Mouse (Mus musculus): ENCODE results near the gene Elp6. TPM values are rescaled to one million over a fixed set of nuclear protein-coding genes. Genes with fewer than 3 reads are reported as not detected.

Elp6 gene
- total RNA-seq (2023): 2.4 and 3.2 TPM in 2 replicates

DNA sequence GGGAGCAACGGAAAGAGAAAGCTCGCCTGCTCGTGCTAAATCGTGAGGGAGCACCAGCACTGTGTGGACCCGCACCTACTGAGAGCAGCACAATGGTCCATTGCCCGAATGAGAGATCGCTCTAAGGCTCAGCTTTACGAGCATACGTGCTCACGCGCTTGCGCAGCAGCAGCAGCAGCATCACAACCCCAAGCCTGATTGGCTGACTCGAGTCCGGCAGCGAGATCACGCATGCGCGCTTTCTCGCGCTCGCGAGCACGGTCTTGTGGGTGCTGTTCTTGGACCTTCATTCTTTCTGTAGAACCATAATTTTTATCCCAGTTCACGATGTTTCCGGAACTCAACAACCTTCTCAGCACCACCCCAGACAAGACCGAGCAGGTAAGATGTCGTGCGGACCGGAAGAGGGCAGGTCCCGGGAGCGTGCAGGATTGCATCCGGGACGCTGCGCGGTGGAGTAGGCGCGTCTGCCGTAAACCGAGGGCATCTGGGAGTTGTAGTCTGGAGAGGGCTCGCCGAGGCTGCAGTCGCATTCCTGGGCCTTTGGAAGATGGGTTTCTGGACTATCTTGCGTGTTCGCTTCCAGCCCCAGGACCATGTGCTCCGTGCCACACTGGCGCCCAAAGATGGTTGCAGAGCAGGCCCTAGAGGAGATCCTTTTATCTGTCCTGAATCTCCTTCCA is at the start of gene Elp6:
Gene Elp6 (plus strand): TSS at position 205 of the 683 bp plus-strand sequence.

DNA sequence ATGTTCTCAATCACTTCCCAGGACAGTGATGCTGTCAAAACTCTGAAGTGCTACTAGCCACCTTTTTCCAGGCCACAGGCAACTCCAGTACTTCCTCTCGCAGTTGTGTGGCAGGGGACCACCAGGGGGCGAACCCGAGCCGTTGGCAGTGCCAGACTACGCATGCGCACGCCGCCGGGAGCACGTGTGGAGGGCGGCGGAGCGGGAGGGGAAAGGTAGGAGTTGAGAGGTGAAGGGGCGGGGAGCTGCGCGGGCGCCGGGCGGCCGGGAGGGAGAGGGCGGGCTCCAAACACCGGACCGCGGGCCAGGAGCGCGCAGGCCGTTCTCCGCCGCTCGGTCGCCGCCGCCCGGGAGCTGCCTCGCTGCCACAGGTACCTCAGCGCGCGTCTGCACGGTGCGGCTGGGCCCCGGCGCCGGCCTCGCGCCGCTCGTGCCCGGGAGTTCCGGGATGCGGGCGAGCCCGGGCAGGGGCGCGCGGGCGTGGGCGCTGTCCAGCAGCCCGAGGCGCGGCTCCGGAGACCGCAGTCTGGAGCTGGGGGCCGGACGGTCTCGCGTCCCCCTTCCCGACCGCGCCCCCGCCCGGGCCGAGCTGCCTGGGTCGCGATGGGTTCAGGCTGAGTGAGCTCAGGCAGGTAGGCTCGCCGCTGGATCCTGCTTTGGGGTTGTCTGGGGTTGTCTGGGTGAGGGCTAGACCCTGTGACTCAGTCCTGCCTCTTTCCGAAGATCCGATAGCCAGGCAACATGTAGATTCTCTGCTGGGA is 28.3 kb downstream of the Elp6 start, which contains the start of gene Scap:
Gene Scap (plus strand): TSS at position 154 of the 761 bp plus-strand sequence.

Other genes with a start within 250 kb of the Elp6 start
- gene Smarcc1, start 187.5 kb upstream of the Elp6 start, total RNA-seq (2023): 23.3 and 24.4 TPM in 2 replicates
- gene Dhx30, start 187.3 kb upstream of the Elp6 start, total RNA-seq (2023): 29.2 and 32.6 TPM in 2 replicates
- 0.47 and 0.48 TPM in 2 replicates for gene Cspg5, start 61.4 kb upstream of the Elp6 start, total RNA-seq (2023)
- gene Scap, start 28.1 kb downstream of the Elp6 start, total RNA-seq (2023): 20.7 and 21.8 TPM in 2 replicates
- 96.0 and 140 TPM in 2 replicates for gene Ptpn23, start 103.0 kb downstream of the Elp6 start, total RNA-seq (2023)
- 16,658 and 19,232 TPM in 2 replicates for gene Ngp, start 114.6 kb downstream of the Elp6 start, total RNA-seq (2023)
- 60.7 and 68.6 TPM in 2 replicates for gene Klhl18, start 171.5 kb downstream of the Elp6 start, total RNA-seq (2023)
- gene Kif9, start 171.8 kb downstream of the Elp6 start, total RNA-seq (2023): 0.82 and 2.5 TPM in 2 replicates
- 112 and 152 TPM in 2 replicates for gene Setd2, start 227.4 kb downstream of the Elp6 start, total RNA-seq (2023)